Mouse (Mus musculus) limb, embryonic 13.5 days (tissue): Measurements from ENCODE around the gene Oasl1. TPM values are rescaled to one million over a fixed set of nuclear protein-coding genes. Genes with fewer than 3 reads are reported as not detected.

Experiments used
- ATAC-seq: fragments of 200-750 bp; cut with Nextera tagmentation; 2 replicates; pipeline ENCODE4 v1.8.0; 2017; ENCODE audit warnings: low read depth, moderate number of reproducible peaks, moderate TSS enrichment; ENCODE audit not compliant: low FRiP score
- H3K27ac ChIP-seq: fragments of 300-500 bp; sonication (generic); 2 replicates; pipeline ENCODE4 v1.5.1; 2015; ENCODE audit warnings: inconsistent platforms, mild to moderate bottlenecking, moderate library complexity
- H3K27me3 ChIP-seq: fragments of 300-500 bp; sonication (generic); 2 replicates; pipeline ENCODE4 v1.6.1; 2015; ENCODE audit warnings: mild to moderate bottlenecking, inconsistent platforms
- H3K36me3 ChIP-seq: fragments of 300-500 bp; sonication (generic); 2 replicates; pipeline ENCODE4 v1.6.1; 2015; ENCODE audit warnings: inconsistent platforms, mild to moderate bottlenecking, moderate library complexity
- H3K4me1 ChIP-seq: fragments of 300-500 bp; sonication (generic); 2 replicates; pipeline ENCODE4 v1.6.1; 2015; ENCODE audit warnings: inconsistent platforms
- H3K4me2 ChIP-seq: fragments of 300-500 bp; sonication (generic); replicated peaks from 2 replicates; pipeline ENCODE4 v1.6.1; 2015; ENCODE audit warnings: inconsistent platforms, mild to moderate bottlenecking, moderate library complexity
- H3K4me3 ChIP-seq: fragments of 300-500 bp; sonication (generic); 2 replicates; pipeline ENCODE4 v1.5.1; 2015; ENCODE audit warnings: moderate library complexity, mild to moderate bottlenecking, inconsistent platforms
- H3K9ac ChIP-seq: fragments of 300-500 bp; sonication (generic); 2 replicates; pipeline ENCODE4 v1.6.1; 2015; ENCODE audit warnings: mild to moderate bottlenecking, inconsistent platforms
- H3K9me3 ChIP-seq: fragments of 300-500 bp; sonication (generic); 2 replicates; pipeline ENCODE4 v1.6.1; 2016; ENCODE audit warnings: inconsistent platforms
- WGBS: fragments of 180-500 bp; shearing (Covaris S2); methylation state at CpG from one replicate; pipeline ENCODE4 v1.1.7; 2015; 5-methylcytosine and 5-hydroxymethylcytosine counted together
- polyA plus RNA-seq: library from polyadenylated mRNA; unstranded; fragments of >200 nt; fragmentation: Nextera tagmentation; extraction: Ambion mirVana; gene quantifications from 2 replicates; pipeline ENCODE4 v1.2.1, GENCODE M21; 2015

Oasl1 gene
- polyA plus RNA-seq, 1 experiment from 2014 or later, result 0.62 TPM

GRCm38 (mm10) chr5:114953326-114953725, 30.3 kb downstream of the Oasl1 start:
- Histone ChIP-seq H3K4me1 (peaks cover 12% of the 10 kb centered on the region), H3K36me3 (peaks cover 18% of the 10 kb centered on the region), H3K9ac (no peak overlapping the region), H3K9me3 (0 out of 2 replicates have a peak, but pooled peaks cover 3% of the 10 kb centered on the region), H3K4me2 (no peak overlapping the region), H3K4me3 (no peak overlapping the region), H3K27ac (no peak overlapping the region), H3K27me3 (no peaks in the 10 kb centered on the region)
- WGBS, result 91% methylated on average over 14 of the region's 14 CpGs
- ATAC-seq, result no peak

- H3K4me1 ChIP-seq, result 0 out of 2 replicates have a peak, but pooled peaks cover 4% of the 10 kb centered on the region
- no peak overlapping the region for H3K4me2 ChIP-seq
- H3K9me3 ChIP-seq, result 0 out of 2 replicates have a peak, but pooled peaks cover 3% of the 10 kb centered on the region
- no peaks in the 10 kb centered on the region for H3K36me3 ChIP-seq
- no peaks in the 10 kb centered on the region for H3K27me3 ChIP-seq
- no peak overlapping the region for H3K27ac ChIP-seq
- 84% methylated on average over 5 of the region's 5 CpGs for WGBS
- no peak overlapping the region for H3K9ac ChIP-seq
- no peak for ATAC-seq
- H3K4me3 ChIP-seq, result no peak overlapping the region
These were observed 35.0 kb downstream of the Oasl1 start for GRCm38 (mm10) chr5:114958069-114958468.

GRCm38 (mm10) chr5:114961590-114962360, 38.7 kb downstream of the Oasl1 start:
- H3K27ac ChIP-seq, result no peak overlapping the region
- H3K4me1 ChIP-seq, result 0 out of 2 replicates have a peak, but pooled peaks cover 4% of the 10 kb centered on the region
- H3K9me3 ChIP-seq, result 0 out of 2 replicates have a peak, but pooled peaks cover 3% of the 10 kb centered on the region
- ATAC-seq, result no peak
- H3K4me3 ChIP-seq, result no peak overlapping the region
- H3K27me3 ChIP-seq, result no peaks in the 10 kb centered on the region
- no peak overlapping the region for H3K9ac ChIP-seq
- no peak overlapping the region for H3K4me2 ChIP-seq
- WGBS, result 30% methylated on average over 4 of the region's 4 CpGs
- H3K36me3 ChIP-seq, result no peaks in the 10 kb centered on the region

GRCm38 (mm10) chr5:114964315-114964966, 41.4 kb downstream of the Oasl1 start:
- no peaks in the 10 kb centered on the region for H3K36me3 ChIP-seq
- H3K27ac ChIP-seq, result no peak overlapping the region
- H3K9ac ChIP-seq, result no peak overlapping the region
- H3K4me3 ChIP-seq, result no peak overlapping the region
- peaks cover 22% of the 10 kb centered on the region for H3K27me3 ChIP-seq
- H3K4me1 ChIP-seq, result 0 out of 2 replicates have a peak, but pooled peaks cover 4% of the 10 kb centered on the region
- WGBS, result 59% methylated on average over 7 of the region's 7 CpGs
- H3K4me2 ChIP-seq, result no peak overlapping the region
- ATAC-seq, result no peak
- no peaks in the 10 kb centered on the region for H3K9me3 ChIP-seq

- H3K27ac ChIP-seq, result no peak overlapping the region
- H3K4me3 ChIP-seq, result no peak overlapping the region
- H3K36me3 ChIP-seq, result no peaks in the 10 kb centered on the region
- 63% methylated on average over 17 of the region's 17 CpGs for WGBS
- H3K9ac ChIP-seq, result no peak overlapping the region
- peaks cover 24% of the 10 kb centered on the region for H3K27me3 ChIP-seq
- 0 out of 2 replicates have a peak, but pooled peaks cover 4% of the 10 kb centered on the region for H3K4me1 ChIP-seq
- H3K4me2 ChIP-seq, result no peak overlapping the region
- no peaks in the 10 kb centered on the region for H3K9me3 ChIP-seq
- ATAC-seq, result no peak
These were observed 42.2 kb downstream of the Oasl1 start for GRCm38 (mm10) chr5:114964967-114965898.

- Histone ChIP-seq H3K4me1 (no peaks in the 10 kb centered on the region), H3K4me2 (no peak overlapping the region), H3K36me3 (no peaks in the 10 kb centered on the region), H3K9ac (no peak overlapping the region), H3K4me3 (no peak overlapping the region), H3K9me3 (no peaks in the 10 kb centered on the region), H3K27ac (no peak overlapping the region), H3K27me3 (peaks cover 24% of the 10 kb centered on the region)
- ATAC-seq, result no peak
- 43% methylated on average over 14 of the region's 14 CpGs for WGBS
These were observed 44.7 kb downstream of the Oasl1 start for GRCm38 (mm10) chr5:114967523-114968268.

- Histone ChIP-seq H3K4me2 (no peak overlapping the region), H3K9me3 (no peaks in the 10 kb centered on the region), H3K9ac (no peak overlapping the region), H3K27me3 (peaks cover 24% of the 10 kb centered on the region), H3K36me3 (no peaks in the 10 kb centered on the region), H3K4me3 (no peak overlapping the region), H3K27ac (no peak overlapping the region), H3K4me1 (no peaks in the 10 kb centered on the region)
- no peak for ATAC-seq
- 28% methylated on average over 7 of the region's 7 CpGs for WGBS
These were observed 45.6 kb downstream of the Oasl1 start for GRCm38 (mm10) chr5:114968651-114969050.

GRCm38 (mm10) chr5:114969064-114969463, 46.0 kb downstream of the Oasl1 start:
- Histone ChIP-seq H3K4me1 (no peaks in the 10 kb centered on the region), H3K4me2 (no peak overlapping the region), H3K9me3 (no peaks in the 10 kb centered on the region), H3K4me3 (no peak overlapping the region), H3K36me3 (no peaks in the 10 kb centered on the region), H3K27me3 (peaks cover 24% of the 10 kb centered on the region), H3K9ac (no peak overlapping the region), H3K27ac (no peak overlapping the region)
- 9% methylated on average over 4 of the region's 4 CpGs for WGBS
- no peak for ATAC-seq

- no peak overlapping the region for H3K4me2 ChIP-seq
- no peak overlapping the region for H3K4me3 ChIP-seq
- H3K9me3 ChIP-seq, result no peaks in the 10 kb centered on the region
- H3K27ac ChIP-seq, result no peak overlapping the region
- H3K9ac ChIP-seq, result no peak overlapping the region
- ATAC-seq, result no peak
- WGBS, result 55% methylated on average over 13 of the region's 13 CpGs
- no peaks in the 10 kb centered on the region for H3K36me3 ChIP-seq
- peaks cover 24% of the 10 kb centered on the region for H3K27me3 ChIP-seq
- no peaks in the 10 kb centered on the region for H3K4me1 ChIP-seq
These were observed 46.7 kb downstream of the Oasl1 start for GRCm38 (mm10) chr5:114969609-114970215.

- Histone ChIP-seq H3K4me2 (no peak within 1 kb of the TSS), H3K36me3 (no peaks in the 10 kb centered on the region), H3K9ac (no peak within 1 kb of the TSS), H3K9me3 (no peaks in the 10 kb centered on the region), H3K4me3 (no peak within 1 kb of the TSS), H3K27ac (no peak within 1 kb of the TSS), H3K4me1 (no peaks in the 10 kb centered on the region), H3K27me3 (peaks cover 24% of the 10 kb centered on the region)
- WGBS, result 87% methylated on average over 17 of the region's 17 CpGs
- ATAC-seq, result no peak
These were observed 47.8 kb downstream of the Oasl1 start, which contains the start of gene Hnf1a for GRCm38 (mm10) chr5:114970824-114971227. Hnf1a (minus strand) TSS chr5:114971094.

- Histone ChIP-seq H3K27ac (no peak overlapping the region), H3K4me1 (no peaks in the 10 kb centered on the region), H3K9me3 (no peaks in the 10 kb centered on the region), H3K4me2 (no peak overlapping the region), H3K27me3 (peaks cover 22% of the 10 kb centered on the region), H3K36me3 (no peaks in the 10 kb centered on the region), H3K4me3 (no peak overlapping the region), H3K9ac (no peak overlapping the region)
- 77% methylated on average over 9 of the region's 9 CpGs for WGBS
- no peak for ATAC-seq
These were observed 49.2 kb downstream of the Oasl1 start for GRCm38 (mm10) chr5:114972201-114972600.
